Comparison of ENCODE assay signal across 22 mouse cellular contexts in genomic region chr2:159981694-159982093, GRCm38 (mm10).
"Had no signal": no experiment of that assay in that cellular context is flagged by ENCODE, and none has a peak within 500 bp of the region (broad histone marks: within the 10 kb centered on the region; RNA-seq: fewer than 3 reads in every experiment).

No protein-coding gene starts in this region.

- H3K27me3 ChIP-seq: hindbrain, embryonic 13.5 days; hindbrain, embryonic 15.5 days; kidney, embryonic 15.5 days; limb, embryonic 15.5 days; liver, embryonic 12.5 days had no signal

- H3K4me2 ChIP-seq: hindbrain, embryonic 13.5 days; hindbrain, embryonic 15.5 days; kidney, embryonic 15.5 days; limb, embryonic 13.5 days; limb, embryonic 15.5 days; liver, embryonic 12.5 days had no signal

- H3K9ac ChIP-seq: forebrain, postnatal 0 days; hindbrain, embryonic 13.5 days; hindbrain, embryonic 15.5 days; kidney, embryonic 15.5 days; limb, embryonic 13.5 days; limb, embryonic 15.5 days; liver, embryonic 12.5 days; liver, embryonic 14.5 days had no signal

- H3K36me3 ChIP-seq: hindbrain, embryonic 13.5 days; hindbrain, embryonic 15.5 days; kidney, embryonic 15.5 days; limb, embryonic 13.5 days; limb, embryonic 15.5 days; liver, embryonic 12.5 days had no signal

- H3K9me3 ChIP-seq: hindbrain, embryonic 13.5 days; hindbrain, embryonic 15.5 days; kidney, embryonic 15.5 days; limb, embryonic 13.5 days; limb, embryonic 15.5 days; liver, embryonic 12.5 days had no signal

- DNase-seq: forebrain, postnatal 0 days; gastrocnemius, postnatal 14 days; gastrocnemius, postnatal 36 days; kidney, adult 11 months; kidney, adult 2 months; kidney, adult 9 months; kidney, postnatal 14 days; kidney, postnatal 36 days; layer of hippocampus, adult 9-11 months; layer of hippocampus, postnatal 36 days; left cerebral cortex, postnatal 4 days; lung, adult 18-20 months had no signal

- H3K27ac ChIP-seq: hindbrain, embryonic 13.5 days; hindbrain, embryonic 15.5 days; hindbrain, postnatal 0 days; kidney, embryonic 15.5 days; kidney, postnatal 0 days; limb, embryonic 13.5 days; limb, embryonic 15.5 days; liver, embryonic 12.5 days; liver, embryonic 14.5 days had no signal

- ATAC-seq: forebrain, postnatal 0 days; hindbrain, postnatal 0 days; intestine, embryonic 16.5 days; liver, embryonic 12.5 days had no signal

- H3K4me1 ChIP-seq: hindbrain, embryonic 13.5 days; hindbrain, embryonic 15.5 days; kidney, embryonic 15.5 days; limb, embryonic 13.5 days; limb, embryonic 15.5 days; liver, embryonic 12.5 days had no signal

- H3K4me3 ChIP-seq: hindbrain, embryonic 13.5 days; hindbrain, embryonic 15.5 days; kidney, embryonic 15.5 days; limb, embryonic 13.5 days; limb, embryonic 15.5 days; liver, embryonic 12.5 days had no signal
